Mouse (Mus musculus) lung, postnatal 0 days (tissue): ENCODE results near the gene Mctp2.

Experiments used
- CTCF ChIP-seq: IDR thresholded peaks from 2 replicates; pipeline ENCODE4 v1.5.1; 2016; ENCODE audit warnings: antibody characterized with exemption, mild to moderate bottlenecking
- EP300 ChIP-seq: IDR thresholded peaks from 2 replicates; pipeline ENCODE4 v1.6.1; 2016; ENCODE audit warnings: antibody characterized with exemption, mild to moderate bottlenecking, control low read depth

GRCm38 (mm10) chr7:72110578-72110977 is 195.8 kb downstream of the Mctp2 start:
- TF ChIP-seq CTCF: no peak
- no peak for TF ChIP-seq EP300
